Mouse (Mus musculus): ENCODE results near the gene Meis1.

Gene Meis1

DNA sequence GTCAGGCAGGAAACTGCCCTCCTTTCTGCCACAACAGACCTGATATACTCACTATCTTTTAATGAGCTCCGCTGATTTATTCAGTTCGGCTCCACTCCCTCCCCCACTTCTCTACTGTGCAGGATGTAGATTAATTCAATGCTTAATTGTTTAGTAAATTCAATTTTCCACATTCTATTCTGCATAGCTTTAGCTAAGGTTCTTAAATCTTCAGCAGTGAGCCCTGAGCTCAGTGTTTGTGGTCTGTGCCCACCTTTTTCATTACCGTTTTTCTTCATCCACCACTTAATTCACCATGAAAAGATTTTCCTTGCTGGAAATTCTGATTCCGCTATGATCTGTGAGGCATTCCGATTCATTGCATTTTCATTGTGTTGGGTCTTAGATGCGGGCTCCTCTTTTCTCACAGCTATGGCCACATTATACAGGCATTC is 28.5 kb downstream of the Meis1 start:
- DNase-seq (ENCODE audit: low read depth, low spot score): no peak

DNA sequence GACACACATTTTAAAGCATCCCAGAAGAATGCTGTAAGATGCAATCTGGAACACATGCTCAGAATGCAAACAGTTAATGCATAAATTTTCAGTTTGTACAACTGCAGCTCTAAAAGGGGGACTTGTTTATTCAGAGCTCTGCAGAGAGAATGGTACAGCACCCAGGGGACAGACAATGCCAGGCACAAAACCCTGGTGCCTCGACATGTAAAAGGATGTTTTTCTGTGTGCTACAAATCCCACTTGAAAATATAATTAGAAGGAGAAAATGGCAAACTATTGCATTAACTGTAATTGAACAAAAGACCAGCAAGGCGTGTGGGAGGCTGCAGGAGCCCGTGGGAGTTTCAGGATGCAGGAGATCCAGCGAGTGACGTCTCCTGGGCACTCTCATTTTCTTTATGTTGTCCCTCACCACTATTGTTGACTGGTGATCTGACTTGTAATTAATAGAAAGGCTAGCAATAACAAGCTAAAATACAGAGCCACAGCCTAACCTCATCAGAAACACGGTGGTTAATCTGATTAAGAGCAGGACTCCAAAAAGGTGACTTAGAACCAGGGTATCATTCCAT is 29.0 kb downstream of the Meis1 start:
- no peak for DNase-seq (ENCODE audit: low read depth, low spot score)

DNA sequence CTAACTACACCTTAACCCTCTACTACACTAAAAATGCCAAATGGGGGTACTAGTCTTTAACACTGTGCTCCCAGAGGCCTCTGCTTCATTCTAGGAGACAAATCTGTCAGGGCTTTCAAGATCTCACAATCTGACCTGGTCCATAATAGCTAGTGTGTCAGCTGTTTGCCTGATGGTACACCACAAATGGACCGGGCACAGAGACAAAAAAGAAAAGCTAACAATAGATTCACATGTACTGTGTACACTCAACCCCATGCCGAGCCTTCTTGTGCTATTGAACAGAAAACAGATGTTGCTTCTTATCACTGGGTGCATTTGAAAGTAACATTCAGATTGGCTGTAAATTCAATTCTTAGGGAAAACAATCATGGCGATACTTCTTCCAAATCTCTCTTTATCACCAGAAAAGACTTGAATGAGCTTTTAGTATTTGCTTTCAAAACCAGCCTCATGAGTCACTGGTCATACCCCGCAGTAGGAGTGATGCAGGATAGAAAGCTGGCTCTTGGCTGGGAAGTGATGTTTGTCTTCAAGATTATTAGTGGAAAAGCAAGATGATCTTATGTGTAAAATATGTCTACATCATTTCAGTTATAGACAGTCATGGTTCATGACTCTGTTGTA is 30.0 kb downstream of the Meis1 start:
- DNase-seq (ENCODE audit: low read depth, low spot score): peak; percentile 90

DNA sequence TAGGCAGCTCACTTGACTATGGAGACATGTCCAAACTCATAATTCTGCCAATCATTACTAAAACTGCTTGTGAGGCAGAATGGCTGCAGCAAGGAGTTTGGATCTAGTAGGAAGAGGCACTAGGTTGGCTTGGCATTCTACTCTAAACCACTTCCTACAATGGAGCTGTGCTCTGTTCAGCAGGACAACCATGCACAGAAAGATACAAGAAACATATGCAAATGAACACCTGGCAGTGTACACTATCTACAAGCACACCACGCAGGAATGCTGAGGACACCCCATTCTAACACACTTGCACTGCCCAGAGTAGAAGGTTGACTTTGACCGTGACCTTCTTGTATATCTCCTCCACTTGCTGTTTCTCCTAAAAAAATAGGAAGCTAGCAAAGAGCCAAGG is 35.0 kb downstream of the Meis1 start:
- no peak for DNase-seq (ENCODE audit: low read depth, low spot score)

DNA sequence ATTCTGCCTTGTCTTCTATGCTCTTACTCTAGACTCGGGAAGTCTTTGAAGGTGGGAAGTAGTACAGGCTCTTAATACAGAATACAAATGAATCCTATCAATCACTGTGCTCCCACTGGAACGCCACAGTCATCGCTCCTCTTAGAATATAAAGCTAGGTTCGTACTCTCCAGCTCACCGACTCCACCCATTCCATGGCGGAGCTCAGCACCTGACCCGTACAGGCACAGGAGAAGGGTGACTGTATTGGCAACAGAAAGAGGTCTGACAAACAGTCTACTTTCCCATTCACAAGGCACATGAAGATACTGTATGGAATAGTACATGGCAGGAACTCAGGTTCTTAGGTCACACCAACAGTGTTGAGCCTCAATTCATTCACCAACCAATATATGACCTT is 35.5 kb downstream of the Meis1 start:
- no peak for DNase-seq (ENCODE audit: low read depth, low spot score)

DNA sequence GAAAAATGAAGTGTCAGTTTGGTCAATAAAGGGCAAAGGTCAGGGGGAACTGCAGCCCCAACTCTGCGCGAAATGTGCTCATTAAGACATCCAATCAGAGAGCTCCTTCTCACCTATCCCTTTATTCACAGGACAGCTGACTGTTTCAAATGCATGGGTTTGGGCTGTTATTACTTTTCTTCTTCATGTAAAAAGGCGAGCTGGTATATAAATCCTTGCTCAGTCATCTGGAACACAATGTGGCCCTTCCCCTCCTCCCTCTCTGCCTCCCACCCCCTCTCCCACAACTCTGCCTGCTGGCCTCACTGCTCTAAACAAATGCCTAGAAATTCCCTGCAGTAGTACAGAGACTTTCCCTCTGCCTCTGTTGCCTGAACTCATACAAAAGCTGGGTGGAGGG is 36.5 kb downstream of the Meis1 start:
- DNase-seq (ENCODE audit: low read depth, low spot score): no peak

DNA sequence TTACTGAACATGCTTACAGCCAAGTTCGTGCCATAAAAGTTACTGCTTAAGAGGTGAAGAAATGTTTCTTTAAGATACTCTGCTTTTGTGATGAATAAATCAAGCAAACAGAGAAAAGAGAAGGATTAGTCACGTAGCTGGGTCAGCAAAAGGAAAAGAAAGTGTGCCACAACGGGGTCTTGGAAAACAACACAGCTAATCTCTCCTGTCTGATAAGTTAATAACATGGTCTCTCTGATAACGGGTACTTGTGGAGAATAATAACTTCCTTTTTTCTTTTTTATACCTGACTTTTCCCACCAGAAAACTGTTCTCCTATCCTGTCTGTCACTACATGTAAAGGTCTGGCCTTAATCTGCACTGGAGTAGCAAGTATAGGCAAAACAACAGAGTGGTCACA is 37.4 kb downstream of the Meis1 start:
- no peak for DNase-seq (ENCODE audit: low read depth, low spot score)

DNA sequence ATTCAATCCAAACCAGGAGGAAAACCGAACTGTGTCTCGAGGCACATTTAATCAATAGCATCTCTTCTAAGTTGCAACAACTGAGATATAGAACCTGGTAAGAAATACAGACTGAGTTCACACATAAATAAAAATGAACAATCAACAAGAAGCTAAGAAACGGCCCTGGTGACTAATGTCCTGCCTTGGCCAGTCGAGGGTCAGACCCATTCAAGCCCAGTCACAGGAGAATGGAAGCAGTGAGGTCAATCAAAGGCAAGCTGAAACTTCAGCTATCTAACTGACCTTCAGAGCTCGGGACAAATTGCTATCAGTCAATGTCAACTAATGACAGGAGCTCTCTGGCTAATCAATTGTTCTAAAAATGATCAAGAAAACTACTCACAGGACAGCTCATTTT is 38.2 kb downstream of the Meis1 start:
- DNase-seq (ENCODE audit: low read depth, low spot score): no peak

DNA sequence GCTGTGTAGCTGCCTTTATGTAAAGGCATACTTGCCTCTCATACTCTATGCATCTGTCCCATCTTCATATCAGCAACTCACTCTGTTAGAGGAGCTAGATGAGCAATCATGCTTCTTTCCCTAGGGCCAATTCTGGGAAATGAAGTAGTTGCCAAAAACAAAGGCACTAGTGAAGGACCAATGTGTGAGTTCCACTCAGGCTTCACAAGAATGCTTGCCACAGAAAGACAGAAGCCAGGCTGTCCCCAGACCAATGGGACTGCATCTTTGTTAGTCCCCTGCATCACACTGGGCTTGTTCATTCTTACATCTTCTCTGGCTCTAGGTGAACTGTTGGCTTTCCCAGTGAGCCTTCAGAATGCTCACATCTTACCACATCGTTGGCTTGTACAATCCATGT is 43.7 kb downstream of the Meis1 start:
- DNase-seq (ENCODE audit: low read depth, low spot score): no peak

DNA sequence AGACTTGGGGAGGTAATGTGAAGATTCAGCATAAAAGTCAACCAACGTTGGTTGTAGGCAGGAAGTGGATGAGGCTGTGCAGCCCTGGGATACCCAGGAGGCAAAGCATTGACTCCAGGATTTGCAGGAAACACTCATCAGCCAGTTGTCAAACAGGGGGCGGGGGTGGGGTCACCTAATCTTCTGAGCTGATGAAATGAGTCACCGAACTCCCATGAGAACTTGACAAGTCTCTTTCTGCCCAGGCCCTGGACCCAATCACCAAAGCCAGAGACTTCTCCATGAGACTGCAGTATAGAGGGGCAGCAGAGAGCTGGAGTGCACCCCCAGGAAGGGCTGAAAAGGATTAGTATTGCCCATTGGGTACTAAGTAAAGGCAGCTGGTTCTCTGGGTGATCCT is 45.0 kb downstream of the Meis1 start:
- peak; percentile 76 for DNase-seq (ENCODE audit: low read depth, low spot score)

DNA sequence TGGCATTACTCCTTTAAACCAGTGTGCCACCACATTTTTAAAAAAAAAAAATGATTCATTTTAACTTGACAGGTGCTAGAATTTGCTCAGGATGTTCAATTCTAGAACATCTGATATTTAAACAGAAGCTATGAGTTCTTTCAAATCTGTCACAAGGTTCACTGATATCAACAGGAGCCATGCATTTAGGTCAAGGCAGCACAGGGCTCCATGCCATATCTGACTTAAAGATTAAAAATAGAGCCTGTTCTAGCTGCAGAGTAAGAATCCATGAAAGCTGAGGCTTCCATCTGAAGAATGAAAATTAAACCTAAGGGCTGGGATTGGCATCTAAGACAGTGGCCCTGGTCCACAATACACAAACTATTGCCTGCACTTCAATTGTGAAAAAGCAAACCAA is 45.8 kb downstream of the Meis1 start:
- no peak for DNase-seq (ENCODE audit: low read depth, low spot score)

DNA sequence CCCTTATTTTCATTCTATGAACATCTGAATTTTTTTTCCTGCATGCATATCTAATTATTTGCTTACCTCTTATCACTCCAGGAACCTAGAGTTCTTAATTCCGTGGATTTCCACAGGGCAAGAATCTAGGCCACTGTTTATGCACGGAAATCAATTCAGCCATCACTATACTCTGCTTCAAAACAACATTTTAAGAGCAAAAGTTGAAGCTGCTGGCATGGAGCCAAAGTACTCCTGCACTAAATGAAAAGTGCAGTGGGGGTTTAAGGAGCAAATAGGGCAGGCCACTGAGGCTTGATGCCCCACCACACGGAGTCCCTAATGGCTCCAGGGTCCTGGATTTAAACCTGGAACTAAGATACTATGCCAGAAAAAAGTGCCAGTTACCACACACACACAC is 47.2 kb downstream of the Meis1 start:
- DNase-seq (ENCODE audit: low read depth, low spot score): no peak

DNA sequence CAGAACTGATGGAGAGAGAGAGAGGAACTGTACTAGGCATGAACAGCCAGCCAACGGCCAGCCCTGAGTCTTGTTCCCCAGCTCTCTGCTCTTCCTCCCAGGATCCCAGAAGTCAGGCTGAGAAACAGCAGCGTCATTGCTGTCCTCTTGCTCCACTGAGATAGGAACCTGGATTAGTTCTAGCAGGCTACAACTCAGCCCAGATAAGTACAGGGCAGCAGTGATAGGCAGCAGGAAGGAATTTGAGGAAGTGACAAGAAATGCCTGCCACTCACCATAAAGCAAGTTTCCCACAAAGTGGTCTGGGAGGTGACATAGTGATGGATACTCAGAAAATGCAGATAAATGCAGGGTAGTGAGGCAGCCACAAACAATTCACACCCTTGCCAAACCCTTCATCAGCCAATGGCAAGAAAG is 48.9 kb downstream of the Meis1 start:
- no peak for DNase-seq (ENCODE audit: low read depth, low spot score)

DNA sequence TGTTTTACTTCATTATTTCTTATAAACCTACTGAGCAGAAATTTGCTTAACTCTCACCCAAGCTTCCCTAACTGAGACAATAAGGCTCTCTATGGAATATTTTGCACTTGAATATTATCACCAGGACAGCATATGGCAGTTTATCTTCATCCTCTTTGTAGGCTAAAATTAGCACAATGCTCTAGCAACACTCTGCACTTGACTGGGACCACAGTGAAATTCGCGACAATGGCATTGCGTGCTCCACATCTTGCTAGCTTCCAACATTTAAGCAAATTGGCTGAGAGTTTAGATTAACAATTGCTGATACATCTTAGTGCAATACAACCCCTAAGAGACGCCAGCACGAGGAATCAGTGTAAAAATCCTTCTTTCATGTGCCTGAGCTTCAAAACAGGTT is 54.4 kb downstream of the Meis1 start:
- DNase-seq (ENCODE audit: low read depth, low spot score): no peak

DNA sequence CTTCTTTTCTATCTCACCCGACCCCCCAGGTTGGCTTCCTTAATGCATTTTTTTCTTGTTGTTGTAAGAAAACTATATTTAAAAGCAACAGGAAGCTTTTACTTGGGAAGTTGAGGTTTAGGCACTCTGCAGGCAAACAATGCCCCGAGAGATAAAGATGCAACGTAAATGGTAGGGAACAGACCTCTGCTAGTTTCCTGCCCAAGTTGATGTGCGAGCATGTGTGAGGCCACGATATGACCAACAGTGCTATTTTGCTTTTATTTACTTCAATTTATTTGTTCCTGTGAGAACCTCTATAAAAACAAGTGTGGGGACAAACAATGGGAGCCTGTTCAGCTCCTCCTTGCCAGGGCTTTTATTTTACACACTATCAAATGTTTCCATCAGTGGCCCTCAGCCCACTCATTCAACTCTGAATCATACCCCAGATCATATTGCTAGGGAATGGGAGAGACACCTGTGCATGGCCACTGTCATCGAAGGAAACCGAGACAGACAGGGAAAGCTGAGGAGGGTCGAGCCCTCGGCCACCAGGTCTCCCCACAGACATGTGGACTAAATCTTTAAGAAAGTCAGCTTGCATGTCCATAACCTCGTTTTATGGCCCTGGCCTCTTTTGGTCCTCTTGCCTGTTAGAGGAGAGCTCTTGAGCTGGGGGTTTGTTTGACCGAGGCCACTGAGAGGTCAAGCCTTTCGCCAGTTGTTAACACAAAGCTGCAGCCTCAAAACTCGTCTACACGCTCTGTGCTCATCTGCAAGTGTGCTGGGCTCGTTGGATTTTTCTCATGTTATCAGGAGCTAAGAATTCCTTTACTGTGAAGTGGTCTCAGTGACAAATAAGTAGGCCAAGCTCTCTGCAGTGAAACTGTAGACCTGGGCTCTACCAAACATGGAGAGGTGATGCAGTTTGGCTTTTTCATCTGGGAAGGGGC is 55.3 kb downstream of the Meis1 start:
- no peak for DNase-seq (ENCODE audit: low read depth, low spot score)

DNA sequence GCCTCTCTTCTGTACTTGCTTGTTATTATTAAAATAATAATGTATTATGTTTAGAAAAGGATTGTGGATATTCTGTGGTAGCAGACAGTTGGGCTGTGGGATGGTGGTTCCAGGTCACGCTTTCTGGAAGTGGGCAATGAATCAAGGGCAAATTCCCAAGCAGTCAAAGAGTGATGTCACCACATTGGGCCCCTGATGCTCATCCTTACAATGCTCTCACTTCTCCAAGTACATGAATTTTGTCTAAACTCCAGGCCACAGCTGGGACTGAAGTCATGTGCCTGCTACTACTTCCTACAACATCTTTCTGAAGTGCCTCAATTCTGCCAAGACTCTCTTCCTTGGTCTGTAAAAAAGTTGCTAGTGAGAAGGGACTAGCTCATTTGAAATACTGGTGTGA is 59.3 kb downstream of the Meis1 start:
- DNase-seq (ENCODE audit: low read depth, low spot score): no peak

DNA sequence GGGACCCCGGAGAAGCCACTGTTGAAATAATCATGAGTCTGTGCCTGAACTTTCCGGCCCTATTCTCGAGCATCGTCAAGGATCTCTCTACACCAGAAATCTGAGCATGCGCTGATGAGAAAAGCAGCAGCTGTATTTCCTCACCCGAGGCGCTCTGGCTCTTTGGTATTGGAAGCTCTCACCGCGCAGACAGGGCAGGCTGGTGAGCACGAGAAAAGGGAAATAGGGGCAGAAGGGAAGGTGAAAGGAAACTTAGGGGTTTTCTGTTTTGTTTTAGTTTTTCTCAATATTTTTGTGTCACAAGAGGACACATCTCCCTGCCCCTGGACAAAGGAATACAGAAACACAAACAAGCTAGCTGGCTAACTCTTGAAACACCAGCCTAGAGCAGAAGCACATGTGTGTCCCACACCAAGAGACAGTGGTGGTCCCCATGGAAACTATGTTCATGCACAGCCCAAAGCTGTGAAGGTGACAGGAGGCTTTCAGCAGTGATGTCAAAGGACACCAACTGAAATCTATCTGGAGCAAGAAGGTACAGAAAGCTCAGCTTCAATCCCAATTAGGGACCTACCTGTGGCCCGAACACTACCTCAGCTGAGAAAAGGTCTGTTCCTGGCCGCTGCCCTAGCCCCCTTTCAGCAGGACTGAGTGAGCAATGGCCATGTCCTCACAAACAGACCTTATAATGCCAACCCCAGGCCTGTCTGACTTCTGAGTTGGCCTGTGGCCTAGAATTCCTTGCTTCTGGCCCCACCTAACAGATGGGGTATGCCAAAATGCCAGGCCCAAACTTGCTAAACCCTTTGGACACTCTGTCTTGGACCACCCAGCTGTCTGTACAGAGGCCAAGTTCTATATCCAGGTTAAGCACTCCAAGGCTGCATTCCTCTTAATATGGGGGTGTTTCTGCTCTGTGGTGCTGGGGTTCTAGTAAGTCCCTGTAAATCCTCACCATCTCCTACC is 60.7 kb downstream of the Meis1 start:
- DNase-seq (ENCODE audit: low read depth, low spot score): peak; percentile 30

DNA sequence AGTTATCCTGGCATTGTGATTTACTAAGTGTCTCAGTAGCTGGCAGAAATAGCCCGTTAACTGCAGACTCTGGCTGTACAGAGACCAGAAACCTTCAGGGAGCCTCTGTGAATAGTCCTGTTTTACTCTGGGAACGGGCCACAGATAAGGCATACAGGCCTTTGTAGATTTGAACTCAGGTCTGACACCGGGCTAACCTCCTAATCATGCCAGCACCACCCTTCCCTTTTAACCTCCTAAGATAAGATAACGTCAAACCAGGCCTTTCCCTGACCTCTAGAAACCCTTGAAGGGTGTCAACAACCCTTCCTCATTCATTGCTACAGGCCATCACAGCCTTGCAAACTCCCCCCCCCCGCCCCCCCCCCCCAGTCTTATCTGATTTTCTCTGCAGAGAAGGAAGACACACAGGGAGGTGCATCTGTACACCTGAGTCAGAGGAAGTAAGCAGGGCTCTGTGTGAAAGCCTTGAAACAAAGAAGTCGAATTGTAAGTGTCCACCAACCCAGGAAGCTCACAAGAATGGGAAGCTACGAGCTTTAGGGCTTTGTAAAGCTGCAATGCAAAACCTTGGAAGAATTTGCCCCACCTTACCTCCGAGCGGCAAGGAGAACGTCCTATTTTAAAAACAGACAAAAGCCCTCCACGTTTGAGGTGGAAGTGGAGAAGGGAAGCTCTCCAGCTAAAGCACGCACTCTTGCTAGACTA is 61.5 kb downstream of the Meis1 start:
- no peak for DNase-seq (ENCODE audit: low read depth, low spot score)

DNA sequence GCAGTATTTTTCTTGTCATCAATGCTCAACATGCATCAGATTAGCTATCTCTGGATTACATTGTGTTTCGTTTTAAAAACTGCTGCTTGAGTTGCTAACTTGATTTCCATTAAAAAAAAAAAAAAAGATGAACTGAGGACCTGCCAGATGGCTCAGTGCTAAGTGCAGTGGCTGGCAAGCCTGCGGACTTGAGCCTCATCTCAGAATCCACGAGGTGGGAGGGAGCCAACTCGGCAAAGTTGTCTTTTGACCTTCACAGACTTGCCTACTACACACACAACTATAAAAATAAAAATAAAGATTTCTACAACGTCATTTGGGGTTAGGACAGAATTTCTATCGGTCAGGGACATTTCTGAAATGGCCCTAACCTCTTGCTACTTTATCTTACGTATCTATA is 62.8 kb downstream of the Meis1 start:
- no peak for DNase-seq (ENCODE audit: low read depth, low spot score)

DNA sequence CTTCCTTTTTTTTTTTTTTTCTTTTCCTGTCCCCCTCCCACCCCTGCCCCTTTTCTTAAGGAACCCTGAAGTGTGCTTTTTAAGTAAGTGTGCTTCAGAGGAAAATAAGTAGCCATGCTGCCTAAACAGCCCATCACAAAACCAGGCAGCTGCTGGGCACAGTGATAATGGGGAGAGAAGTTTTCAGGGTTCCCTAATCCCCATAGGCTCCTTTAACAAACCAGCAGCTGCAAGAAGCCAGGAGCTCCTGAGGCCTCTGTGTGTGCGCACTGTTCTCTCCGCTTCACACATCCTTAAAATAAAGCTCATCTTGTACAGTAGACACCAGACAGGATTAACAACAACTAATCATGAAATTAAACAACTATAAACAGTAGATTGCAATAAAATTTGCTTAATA is 63.9 kb downstream of the Meis1 start:
- no peak for DNase-seq (ENCODE audit: low read depth, low spot score)

DNA sequence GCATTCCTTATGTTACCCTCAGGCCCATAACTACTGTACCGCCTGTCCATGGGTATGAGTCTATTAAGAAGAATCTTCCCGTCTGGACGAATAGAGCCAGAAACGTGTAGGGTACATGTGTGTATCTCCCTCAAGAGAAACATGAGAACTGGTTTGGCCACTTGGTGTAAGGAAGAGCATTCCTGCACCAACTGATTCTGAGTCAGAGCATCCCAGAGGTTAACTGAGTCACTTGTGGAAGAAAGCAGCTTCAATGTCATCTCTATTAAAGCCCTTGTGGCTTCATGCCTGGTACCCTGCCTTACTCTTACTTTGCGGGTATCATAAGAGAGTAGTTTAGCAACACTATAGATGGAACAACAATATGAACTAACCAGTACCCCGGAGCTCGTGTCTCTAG is 64.9 kb downstream of the Meis1 start:
- peak; percentile 71 for DNase-seq (ENCODE audit: low read depth, low spot score)
